Comparison of ENCODE assay signal across 24 mouse cellular contexts in genomic region chr15:60111046-60111445, GRCm38 (mm10).
"Had no signal": no experiment of that assay in that cellular context is flagged by ENCODE, and none has a peak within 500 bp of the region (broad histone marks: within the 10 kb centered on the region; RNA-seq: fewer than 3 reads in every experiment).

No protein-coding gene starts in this region.

- H3K9ac ChIP-seq: kidney, embryonic 15.5 days; limb, embryonic 12.5 days; limb, embryonic 15.5 days; liver, embryonic 14.5 days; liver, postnatal 0 days; lung, embryonic 14.5 days; neural tube, embryonic 13.5 days had no signal

- H3K4me1 ChIP-seq: kidney, embryonic 15.5 days; limb, embryonic 12.5 days; limb, embryonic 15.5 days; neural tube, embryonic 13.5 days had no signal

- H3K36me3 ChIP-seq: kidney, embryonic 15.5 days; limb, embryonic 12.5 days; limb, embryonic 15.5 days; neural tube, embryonic 13.5 days had no signal

- H3K27ac ChIP-seq: kidney, embryonic 15.5 days; left cerebral cortex, adult 2 months; limb, embryonic 12.5 days; limb, embryonic 15.5 days; liver, embryonic 14.5 days; neural tube, embryonic 13.5 days; stomach, postnatal 0 days had no signal

- DNase-seq: kidney, adult 8-10 months; kidney, postnatal 10 days; kidney, postnatal 36 days; layer of hippocampus, postnatal 36 days; left cerebral cortex, postnatal 4 days; liver, postnatal 0 days; lung, embryonic 14.5 days; lung, postnatal 10 days; lung, postnatal 4 days; midbrain, embryonic 14.5 days; retina, postnatal 1 day; right cerebral cortex, postnatal 25 days; spleen, adult 18-20 months; thymus, postnatal 36 days had no signal

- ATAC-seq: intestine, postnatal 0 days; liver, postnatal 0 days had no signal

- H3K4me2 ChIP-seq: kidney, embryonic 15.5 days; limb, embryonic 12.5 days; limb, embryonic 15.5 days; liver, embryonic 11.5 days; lung, embryonic 14.5 days; midbrain, embryonic 11.5 days; neural tube, embryonic 13.5 days had no signal

- H3K9me3 ChIP-seq: kidney, embryonic 15.5 days; limb, embryonic 12.5 days; limb, embryonic 15.5 days; neural tube, embryonic 13.5 days had no signal

- H3K27me3 ChIP-seq: kidney, embryonic 15.5 days; limb, embryonic 12.5 days; limb, embryonic 15.5 days; neural tube, embryonic 13.5 days had no signal

- H3K4me3 ChIP-seq: kidney, embryonic 15.5 days; left cerebral cortex, adult 2 months; limb, embryonic 12.5 days; limb, embryonic 15.5 days; neural tube, embryonic 13.5 days had no signal
